Mouse (Mus musculus) 416B (cell line): ENCODE measurements at regions not wholly inside any gene's neighbourhood (a gene's known extent, or its start where the extent isn't known, plus 50 kb on each side); places are given as distances from the start of the nearest gene placed in this dataset.

Experiments
- DNase-seq: peaks from one replicate; pipeline ENCODE4 v3.0.0; 2011; ENCODE audit warnings: low read depth

DNA sequence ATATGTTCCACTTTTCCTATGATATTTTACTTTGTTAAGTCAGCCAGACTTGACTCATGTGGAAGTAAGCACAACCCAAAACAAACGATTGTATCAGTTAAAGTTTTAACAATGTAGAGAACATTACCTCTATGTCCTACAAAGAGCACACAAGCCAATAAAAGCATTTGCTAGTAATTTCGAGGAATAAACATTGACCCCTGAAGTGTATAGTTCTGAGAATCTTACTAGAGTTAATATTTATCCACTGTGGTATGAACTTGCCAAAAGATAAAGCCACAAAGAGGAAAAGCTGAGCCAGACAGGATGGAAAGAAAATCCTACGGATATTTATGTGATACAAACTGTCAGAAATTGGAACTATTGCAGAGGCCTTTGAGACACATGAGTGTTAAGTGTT, 161.5 kb upstream of the Mbnl1 start:
- peak; percentile 5 for DNase-seq

DNA sequence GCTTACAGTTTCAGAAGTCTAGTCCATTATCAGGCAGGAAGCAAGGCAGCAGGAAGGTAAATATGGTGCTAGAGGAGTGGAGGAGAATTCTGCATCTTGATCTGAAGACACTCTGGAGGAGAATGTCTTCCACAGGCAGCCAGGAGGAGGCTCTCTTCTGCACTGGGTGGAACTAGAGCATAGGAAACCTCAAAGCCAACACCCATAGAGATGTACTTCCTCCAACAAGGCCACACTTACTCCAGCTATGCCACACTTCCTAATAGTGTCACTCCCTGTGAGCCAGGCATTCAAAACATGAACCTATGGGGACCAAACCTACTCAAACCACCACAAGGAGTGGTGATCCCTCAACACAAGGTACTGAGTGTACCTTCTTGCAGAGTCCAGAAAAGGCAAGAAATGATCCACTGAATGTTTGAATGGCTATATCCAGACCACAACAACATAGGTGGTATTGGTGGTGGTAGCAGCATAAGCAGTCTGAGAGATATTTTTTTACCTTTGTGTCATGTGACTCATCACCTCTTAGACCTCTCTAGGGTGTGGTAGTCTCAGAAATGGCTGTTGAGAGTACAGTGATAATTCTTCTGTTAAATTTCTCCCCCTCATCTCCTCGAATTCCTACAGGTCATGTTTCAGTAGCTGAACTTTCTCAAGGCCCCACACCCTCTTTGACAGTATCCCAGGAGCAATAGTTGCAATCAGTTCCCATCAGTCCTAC, 152.3 kb upstream of the Mbnl1 start:
- peak; percentile 89 for DNase-seq

DNA sequence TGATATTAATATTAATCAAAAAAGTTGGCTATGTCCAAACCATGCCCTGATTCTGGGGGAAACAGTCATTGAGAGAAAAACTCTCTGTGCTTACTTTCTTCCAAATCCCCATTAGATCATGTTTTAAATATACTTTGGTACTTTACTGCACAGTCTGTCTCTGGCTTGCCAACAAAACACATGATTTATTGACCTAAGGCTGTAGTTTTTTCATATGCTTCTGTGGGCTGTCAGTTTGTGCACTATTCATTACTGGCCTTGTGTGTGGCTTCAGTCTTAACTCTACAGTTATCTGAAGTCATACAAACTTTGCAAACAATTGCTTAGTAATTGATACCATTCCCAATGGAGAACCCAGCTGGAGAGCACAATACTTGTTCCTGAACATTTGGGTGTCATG, 149.1 kb upstream of the Mbnl1 start:
- DNase-seq = no peak

DNA sequence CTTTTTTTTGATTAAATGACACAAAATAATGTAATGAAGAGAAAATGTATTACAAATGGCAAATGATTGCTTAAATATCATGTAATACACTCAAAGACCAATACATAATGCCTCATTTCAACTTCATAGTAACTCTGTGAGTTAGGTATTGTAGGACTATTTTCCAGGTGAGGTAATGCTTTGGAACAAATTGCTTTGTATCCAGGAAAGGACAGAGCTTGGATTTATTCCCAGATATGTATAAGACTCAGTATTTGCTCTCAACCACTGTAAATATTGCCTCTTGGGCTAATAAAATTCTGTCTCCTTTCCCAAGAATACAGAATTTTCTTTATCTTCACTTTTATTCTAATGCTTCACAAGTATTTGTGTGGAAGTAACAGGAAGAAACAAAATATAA, 148.2 kb upstream of the Mbnl1 start:
- no peak for DNase-seq

DNA sequence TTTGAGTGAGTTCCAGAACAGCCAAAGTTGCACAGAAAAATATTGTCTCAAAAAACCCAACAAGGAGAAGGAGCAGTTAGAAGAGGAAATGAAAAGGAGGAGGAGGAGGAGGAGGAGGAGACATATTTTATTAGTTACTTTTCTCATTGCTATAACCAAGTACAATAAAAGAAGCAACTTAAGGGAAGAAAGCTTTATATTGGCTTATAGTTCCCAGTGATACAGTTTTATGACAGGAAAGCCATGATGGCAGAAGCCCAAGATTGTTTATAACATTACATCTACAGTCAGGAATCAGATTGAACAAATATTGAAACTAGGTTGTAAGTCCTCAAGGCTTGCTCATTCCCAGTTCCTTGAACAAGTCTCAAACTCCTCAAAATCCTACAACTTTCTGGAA, 147.7 kb upstream of the Mbnl1 start:
- no peak for DNase-seq

DNA sequence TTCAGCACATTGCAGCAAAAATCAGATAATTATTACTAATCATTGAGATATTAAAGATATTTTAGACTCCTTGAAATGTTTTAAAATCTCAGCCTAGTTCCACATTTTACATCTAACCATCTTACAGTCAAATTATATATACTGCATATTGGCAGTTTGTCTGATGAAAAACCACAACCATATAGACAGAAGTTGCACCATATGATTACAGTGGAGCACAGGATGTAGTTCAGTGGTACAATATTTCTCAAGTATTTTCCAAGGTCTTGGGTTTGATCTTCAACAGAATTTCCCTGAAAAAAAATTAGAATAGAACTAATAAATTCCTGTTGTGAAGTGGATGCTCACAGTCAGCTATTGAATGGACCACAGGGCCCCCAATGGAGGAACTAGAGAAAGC, 140.2 kb upstream of the Mbnl1 start:
- DNase-seq = peak; percentile 65

DNA sequence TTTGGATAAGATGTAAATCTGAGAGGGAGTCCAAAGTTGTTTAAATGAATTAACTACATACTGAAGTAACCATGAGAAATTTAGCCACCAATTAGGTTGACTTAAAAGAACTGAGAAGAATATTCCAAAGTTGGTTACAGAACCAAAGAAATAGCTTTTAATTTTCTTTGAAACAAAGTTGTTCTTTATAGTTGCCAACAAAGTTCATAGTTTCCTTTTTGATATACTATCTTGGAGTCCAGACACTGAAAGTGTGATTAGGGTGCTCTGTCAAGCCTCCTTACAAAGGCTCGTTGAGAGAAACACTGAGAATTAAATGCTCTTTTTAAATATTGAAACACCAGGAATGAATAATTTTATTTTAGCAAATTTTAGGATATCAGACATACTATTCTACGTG, 139.0 kb upstream of the Mbnl1 start:
- DNase-seq = no peak

DNA sequence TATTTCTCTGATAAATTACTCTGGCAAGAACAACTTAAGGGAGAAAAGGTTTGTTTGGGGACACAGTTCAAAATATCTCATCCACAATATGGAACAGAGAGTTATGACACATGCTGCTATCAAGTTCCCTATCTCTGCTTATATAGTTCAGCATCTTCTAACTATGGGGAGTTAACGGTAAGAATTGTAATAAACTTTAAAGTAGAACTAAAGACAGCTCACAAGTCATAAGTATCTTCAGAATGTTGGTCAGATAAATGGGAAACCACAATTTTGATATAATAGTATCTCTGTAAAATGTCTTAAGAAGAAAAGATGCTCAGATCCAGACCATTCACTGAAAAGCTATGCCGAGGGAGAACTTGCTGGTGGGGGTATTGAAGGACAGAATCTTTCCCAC, 138.5 kb upstream of the Mbnl1 start:
- no peak for DNase-seq

DNA sequence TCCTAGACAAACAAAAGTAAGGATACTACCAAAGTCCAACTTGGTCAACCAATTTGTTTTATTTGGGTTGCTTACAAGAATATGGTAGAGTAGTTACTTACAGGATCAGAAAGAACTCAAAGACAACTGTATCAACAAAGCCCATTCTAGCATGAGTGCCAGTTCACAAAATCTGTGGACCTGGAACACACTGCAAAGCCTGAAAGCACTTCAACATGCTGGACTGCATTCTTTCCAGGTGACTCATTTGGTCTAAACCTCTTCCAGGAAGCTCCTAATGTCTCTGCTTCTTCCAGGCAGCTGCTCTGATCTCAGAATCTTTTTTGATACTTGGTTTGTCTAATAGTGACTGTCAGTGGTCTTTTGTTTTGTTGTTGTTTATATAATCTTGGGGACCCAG, 126.2 kb upstream of the Mbnl1 start:
- no peak for DNase-seq

DNA sequence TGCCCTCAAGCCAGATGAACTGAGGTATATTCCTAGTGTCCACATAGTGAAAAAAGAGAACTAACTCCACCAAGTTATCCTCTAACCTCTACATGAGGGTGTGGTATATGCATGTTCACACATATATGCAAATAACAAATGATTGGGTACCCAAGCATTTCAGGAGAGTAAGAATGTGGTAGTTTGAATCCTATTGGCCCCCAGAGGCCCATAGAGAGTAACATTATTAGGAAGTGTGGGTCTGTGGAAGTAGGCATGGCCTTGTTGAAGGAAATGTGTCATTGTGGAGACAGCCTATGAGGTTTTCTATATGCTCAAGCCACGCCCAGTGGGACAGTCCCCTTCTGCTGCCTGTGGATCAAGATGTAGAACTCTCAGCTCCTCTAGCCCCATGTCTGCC, 125.6 kb upstream of the Mbnl1 start:
- no peak for DNase-seq

DNA sequence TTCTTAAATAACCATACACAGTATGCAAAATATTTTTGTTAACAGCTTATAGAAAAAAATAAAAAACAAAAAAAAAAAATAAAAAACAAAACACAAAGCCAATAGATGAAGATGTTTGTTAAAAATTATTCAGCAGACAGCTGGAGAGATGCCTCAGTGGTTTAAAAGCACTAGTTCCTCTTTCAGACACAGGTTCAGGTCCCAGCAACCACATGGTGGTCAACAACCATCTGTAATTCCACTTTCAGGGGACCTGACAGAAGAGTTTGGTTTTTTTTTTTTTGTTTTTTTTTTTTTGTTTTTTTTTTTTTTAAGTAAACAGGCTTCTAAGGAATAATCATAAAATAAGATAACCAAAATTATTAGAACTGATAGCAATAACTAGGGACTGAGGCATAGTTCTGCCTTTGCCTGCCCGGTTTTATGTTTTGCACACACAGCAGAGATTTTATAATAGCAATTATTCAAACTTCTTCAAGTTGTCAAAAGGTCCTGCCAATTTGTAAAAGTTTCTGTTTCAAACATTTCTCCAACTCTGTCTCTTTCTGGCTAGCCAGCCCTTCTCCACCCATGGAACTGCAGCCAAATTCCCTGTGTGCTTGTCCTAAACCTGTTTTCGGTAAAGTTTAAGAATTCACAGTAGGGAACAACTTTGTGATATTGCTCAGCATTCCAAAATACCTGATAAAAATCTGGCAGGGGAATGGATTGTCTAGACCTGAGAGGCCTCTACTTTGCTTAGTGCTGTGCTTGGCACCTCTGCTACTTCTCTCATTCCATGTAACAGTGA, 101.3 kb upstream of the Mbnl1 start:
- DNase-seq = peak; percentile 45

DNA sequence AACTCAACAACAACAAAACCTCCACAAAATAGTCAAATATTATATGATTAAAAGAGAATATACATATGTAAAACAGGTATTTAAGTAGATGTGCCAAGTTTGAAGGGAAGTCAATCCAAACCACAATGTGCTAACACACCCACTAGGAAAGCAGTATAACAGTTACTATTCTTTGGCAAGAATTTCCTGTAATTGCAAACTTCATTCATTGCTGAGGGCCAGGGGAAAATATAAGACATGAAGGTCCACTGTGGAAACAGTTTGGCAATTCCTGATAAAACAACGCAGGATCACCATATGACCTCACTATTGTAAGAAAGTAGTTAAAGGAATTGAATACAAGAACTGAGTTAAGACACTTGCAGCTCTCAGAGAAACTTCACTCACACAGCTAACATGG, 99.0 kb upstream of the Mbnl1 start:
- peak; percentile 85 for DNase-seq

DNA sequence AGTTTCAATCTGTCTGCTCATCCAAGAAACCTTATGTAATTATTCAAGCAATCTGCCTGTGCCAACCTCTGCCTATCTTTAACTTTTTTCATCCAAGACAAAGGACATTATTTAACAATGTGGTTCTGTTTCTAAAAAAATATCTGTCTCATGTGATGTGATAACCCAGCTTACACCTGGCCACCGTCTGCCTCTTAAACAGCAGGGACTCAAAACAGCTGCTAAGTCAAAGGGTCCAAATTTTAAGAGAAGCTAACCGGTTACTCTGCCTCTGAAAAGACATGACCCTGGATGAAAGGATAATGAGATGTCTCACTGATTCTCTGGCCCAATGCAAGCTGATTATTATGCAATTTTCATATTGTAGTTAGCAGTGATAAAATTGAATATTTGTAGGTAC, 84.0 kb upstream of the Mbnl1 start:
- no peak for DNase-seq

DNA sequence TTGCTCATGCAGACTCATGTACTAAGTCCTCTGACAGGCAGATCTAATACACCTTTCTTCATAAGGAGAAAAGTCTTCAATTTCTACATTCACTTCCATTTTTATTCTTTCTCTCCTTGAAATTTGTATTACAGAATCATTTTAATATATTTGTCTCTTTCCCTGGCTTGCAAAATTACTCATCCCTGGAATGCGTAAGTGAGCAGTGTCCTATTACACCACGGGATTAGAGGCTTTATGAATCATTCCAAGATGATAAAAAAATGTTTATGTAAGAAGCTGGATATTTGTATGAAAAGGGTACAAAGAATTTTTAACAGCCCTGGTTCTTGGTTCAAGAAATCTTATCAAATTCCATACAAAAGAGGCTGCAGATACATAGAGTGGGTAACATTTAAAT, 83.6 kb upstream of the Mbnl1 start:
- no peak for DNase-seq

DNA sequence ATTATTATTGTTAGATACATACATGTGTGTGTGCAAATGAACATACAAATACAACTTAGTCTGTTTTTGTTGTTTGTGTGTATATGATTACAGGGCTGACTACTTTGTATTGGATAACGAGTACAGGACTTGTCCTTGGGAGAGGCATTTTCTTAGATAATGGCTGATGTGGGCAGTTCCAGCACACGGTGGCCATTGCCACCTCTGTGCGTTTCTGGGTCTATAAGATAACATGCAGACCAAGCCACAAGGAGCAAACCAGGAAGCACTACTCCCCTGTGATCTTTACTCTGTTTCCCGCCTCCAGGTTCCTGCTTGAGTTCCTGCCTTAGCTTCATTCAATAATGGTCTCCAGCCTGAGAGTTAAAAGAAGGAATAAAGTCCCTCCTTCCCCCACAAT, 77.3 kb upstream of the Mbnl1 start:
- peak; percentile 82 for DNase-seq

DNA sequence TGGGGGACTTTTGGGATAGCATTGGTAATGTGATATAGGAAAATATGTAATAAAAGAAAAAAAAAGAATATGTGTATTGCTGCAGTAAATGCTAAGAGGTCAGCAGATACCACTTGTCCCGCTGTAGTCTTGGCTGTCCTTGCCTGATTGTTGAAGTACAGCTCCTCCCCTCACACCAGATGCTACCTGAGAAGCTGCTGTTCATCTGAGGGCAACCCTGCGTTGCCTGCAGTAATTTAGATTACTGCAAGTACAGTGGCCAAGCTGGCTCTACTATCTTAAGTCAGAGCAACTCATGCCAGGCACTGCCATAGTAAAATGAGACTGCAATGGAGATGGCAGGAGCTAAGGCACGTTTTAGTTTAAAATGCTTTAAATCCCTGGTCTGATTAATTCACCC, 75.7 kb upstream of the Mbnl1 start:
- no peak for DNase-seq

DNA sequence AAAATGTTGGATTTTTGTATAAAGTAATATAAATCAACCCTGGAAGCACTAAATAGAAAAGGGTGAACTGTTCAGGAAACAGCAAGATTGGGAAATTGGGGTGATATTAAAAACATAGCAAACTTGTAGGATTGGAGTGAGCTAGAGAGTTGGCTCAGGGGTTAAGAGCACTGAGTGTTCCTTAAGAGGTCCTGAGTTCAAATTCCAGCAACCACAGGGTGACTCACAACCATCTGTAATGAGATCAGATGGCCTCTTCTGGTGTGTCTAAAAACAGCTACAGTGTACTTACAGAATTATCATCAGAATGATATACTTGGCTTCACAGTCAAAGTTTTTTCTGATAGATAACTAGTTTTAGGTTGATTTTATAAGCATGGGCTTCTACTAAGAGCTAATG, 73.8 kb upstream of the Mbnl1 start:
- no peak for DNase-seq

DNA sequence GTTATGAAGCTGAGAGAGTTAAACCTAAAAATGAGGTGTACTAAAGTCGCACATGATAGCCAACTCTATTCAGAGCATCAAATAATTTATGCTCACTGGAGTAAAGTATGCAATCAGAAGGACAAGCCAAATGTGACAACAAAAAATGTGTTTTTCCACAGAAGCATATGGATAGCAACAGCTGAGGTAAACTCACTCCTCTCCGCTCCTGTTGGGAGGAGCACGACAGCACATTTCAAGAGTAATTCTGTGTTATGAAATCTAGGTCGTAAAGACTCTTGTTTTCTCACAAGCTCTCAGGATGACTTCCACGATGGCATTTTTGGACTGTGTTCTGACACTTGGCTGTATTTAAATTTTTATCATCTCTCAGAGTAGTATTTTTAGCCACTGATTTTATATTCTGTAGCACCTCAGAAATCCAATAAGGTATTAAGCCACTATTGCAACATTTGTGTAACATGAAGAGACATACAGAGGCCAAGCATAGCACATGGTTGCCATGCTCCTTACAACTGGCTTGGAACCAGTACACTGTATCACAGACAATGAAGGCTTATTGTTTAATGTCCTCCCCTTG, 70.3 kb upstream of the Mbnl1 start:
- no peak for DNase-seq

DNA sequence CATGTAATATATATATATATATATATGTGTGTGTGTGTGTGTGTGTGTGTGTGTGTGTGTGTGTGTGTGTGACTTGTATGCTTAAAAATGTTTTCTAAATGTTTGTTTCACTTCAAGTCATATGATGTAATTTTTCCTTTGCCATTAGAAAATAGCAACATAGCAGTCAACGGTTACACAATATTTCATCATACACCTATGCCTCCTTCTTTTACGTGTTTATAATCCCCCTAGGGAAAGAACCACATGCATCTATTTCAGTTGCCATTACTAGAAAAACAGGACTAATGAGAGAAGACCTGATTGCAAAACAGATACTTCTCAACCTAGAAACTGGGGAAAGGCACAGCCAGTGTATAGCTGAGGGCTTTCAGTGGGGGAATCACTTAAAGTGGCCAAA, 65.2 kb upstream of the Mbnl1 start:
- peak; percentile 69 for DNase-seq

DNA sequence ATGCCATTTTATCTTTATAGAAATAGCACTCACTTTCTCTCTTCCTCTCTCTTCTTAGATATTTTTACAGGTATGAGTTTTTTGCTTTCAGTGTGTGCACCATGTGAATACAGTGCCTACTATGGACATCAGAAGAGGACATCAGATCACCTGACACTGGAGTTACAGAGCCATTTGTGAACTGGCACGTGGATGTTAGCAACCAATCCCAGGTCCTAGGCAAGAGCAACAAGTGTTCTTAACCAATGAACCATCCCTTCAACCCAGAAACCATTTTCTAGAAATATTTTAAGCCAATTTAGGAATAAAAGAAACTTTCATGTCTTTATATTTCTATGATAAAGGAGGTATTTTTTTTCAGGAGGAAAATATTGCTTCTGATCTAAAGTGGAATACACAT, 64.7 kb upstream of the Mbnl1 start:
- DNase-seq = peak; percentile 56

DNA sequence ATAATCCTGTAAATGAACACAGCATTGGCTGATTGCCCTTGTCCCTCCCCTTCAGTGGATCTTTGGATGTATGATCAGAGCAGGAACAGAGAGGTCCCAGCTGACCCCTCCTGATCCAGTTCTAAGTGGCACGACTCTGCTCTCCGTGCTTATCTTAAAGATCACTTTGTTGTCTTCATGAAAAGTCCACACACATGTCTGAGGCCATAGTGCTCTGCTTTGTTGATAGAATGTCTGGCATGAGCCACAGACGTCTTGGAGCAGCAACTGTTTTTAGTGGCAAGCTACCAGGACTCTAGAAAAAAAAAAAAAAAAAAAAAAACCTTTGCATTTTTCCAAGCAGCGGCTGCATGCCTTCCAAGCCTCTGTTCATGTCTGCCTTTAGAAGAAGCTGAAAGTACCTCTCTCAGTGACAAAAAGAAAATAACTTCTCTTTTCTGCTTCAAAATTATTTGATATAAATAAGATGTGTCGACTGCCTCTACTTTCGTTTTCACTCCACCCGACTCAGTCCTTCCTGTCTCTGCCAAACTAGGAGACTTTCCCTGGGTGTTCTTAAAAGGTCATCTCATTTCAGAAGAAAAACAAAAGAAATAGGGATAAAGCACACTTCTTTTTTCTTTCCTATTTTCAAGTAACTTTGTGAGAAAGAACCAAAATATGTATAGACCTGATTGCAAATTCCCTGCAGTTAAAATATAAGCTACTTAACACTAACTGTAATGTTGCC, 63.9 kb upstream of the Mbnl1 start:
- peak; percentile 76 for DNase-seq

DNA sequence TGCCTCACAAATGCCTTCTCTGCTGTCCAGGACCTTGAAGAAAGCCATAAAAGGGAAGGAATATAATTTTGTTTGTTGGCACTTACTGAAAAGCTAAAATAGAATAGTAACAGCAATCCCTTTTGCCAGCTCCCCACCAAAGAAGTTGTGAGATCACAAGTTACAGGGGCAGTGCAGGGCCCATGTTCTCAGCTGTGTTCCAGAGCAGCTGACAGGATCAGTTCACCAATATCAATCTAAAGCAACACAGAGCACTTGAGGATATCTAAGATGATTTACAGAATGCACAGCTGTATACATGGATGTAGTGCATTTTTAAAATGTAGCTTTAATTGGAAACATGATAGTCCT, 63.4 kb upstream of the Mbnl1 start:
- no peak for DNase-seq

DNA sequence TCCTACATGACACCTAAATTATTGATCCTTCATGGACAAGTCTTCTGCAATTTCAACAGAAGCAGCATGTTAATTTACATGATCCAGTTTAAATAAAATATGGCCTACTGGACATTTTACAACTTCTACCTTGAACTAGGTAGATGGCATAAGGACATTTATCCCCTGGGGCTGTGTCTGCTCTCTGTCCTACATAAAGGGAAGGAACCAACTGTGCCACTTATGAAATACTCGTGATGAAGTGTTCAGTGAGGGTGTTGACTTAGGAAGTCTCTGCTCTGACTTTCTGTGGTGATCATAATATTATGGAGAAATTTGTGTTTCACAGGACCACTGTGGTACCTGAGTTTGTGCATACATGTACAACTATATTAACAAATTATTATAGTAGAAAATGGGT, 60.9 kb upstream of the Mbnl1 start:
- DNase-seq = peak; percentile 36
